Mouse (Mus musculus) inflammation-experienced regulatory T-cells, adult 6 months (primary cell): ENCODE data around the gene Nxf2. TPM values are rescaled to one million over a fixed set of nuclear protein-coding genes. Genes with fewer than 3 reads are reported as not detected.
"Not testable (repeated sequence)": the region's sequence is repeated elsewhere in the genome, so short reads cannot be mapped to it uniquely, and the experiment has no call there.

Source experiments
- ATAC-seq: one replicate; pipeline ENCODE4 v1.8.0; 2017
- polyA plus RNA-seq, 3 experiments: library from polyadenylated mRNA; unstranded; fragments of 100-300 nt; shearing (Covaris generic); gene quantifications; one replicate each; pipeline ENCODE4 v1.2.1; 2017

The Nxf2 gene
- polyA plus RNA-seq: under 1 TPM; 0.24 to 0.55 (median 0.49) TPM

- ATAC-seq: no peak
Observed at GRCm38 (mm10) chrX:134964546-134964945, at the start of gene Nxf2. Gene Nxf2, minus strand, starts transcription at chrX:134964754.

GRCm38 (mm10) chrX:135011381-135011780 lies 46.8 kb upstream of the Nxf2 start:
- no peak for ATAC-seq

- ATAC-seq: no peak
Observed at GRCm38 (mm10) chrX:135009471-135009815, 44.9 kb upstream of the Nxf2 start.

GRCm38 (mm10) chrX:135008720-135009470 lies 44.3 kb upstream of the Nxf2 start, which contains the start of gene Zmat1:
Gene Zmat1, minus strand, starts transcription at chrX:135009209.
- ATAC-seq: peak; percentile 98

- no peak for ATAC-seq
Observed at GRCm38 (mm10) chrX:135008021-135008420, 43.5 kb upstream of the Nxf2 start.

- peak; percentile 89 for ATAC-seq
Observed at GRCm38 (mm10) chrX:134963305-134964094, 1.1 kb downstream of the Nxf2 start.

- ATAC-seq: peak; percentile 63
Observed at GRCm38 (mm10) chrX:134930361-134930760, 34.2 kb downstream of the Nxf2 start.

GRCm38 (mm10) chrX:134929927-134930326 lies 34.6 kb downstream of the Nxf2 start:
- ATAC-seq: no peak

- peak; percentile 67 for ATAC-seq
Observed at GRCm38 (mm10) chrX:134925058-134925457, 39.5 kb downstream of the Nxf2 start.

- no peak for ATAC-seq
Observed at GRCm38 (mm10) chrX:134923675-134924424, 40.7 kb downstream of the Nxf2 start.

GRCm38 (mm10) chrX:134919220-134919619 lies 45.3 kb downstream of the Nxf2 start:
- no peak for ATAC-seq

- no peak for ATAC-seq
Observed at GRCm38 (mm10) chrX:134915745-134916144, 48.8 kb downstream of the Nxf2 start.

GRCm38 (mm10) chrX:134915315-134915714 lies 49.2 kb downstream of the Nxf2 start:
- not testable (repeated sequence) for ATAC-seq

- no peak for ATAC-seq
Observed at GRCm38 (mm10) chrX:134914851-134915250, 49.7 kb downstream of the Nxf2 start.

GRCm38 (mm10) chrX:134913234-134913936 lies 51.2 kb downstream of the Nxf2 start:
- peak; percentile 43 for ATAC-seq

GRCm38 (mm10) chrX:134912805-134913204 lies 51.7 kb downstream of the Nxf2 start:
- ATAC-seq: no peak

- no peak for ATAC-seq
Observed at GRCm38 (mm10) chrX:134910345-134910744, 54.2 kb downstream of the Nxf2 start.

Other genes with a start within 250 kb of the Nxf2 start
- 1 to 10 TPM in 2 of 3 experiments, under 1 TPM in 1; 0.54 to 4.6 (median 1.4) TPM for gene Armcx1, start 246.8 kb downstream of the Nxf2 start, polyA plus RNA-seq
- gene Armcx6, start 213.3 kb downstream of the Nxf2 start, polyA plus RNA-seq: 1 to 10 TPM in 2 of 3 experiments, under 1 TPM in 1; 0.80 to 2.5 (median 1.7) TPM
- gene Armcx3, start 208.2 kb downstream of the Nxf2 start, polyA plus RNA-seq: 10 to 100 TPM in 2 of 3 experiments, 1 to 10 TPM in 1; 9.8 to 15.9 (median 12.1) TPM
- gene Armcx2, start 155.5 kb downstream of the Nxf2 start, polyA plus RNA-seq: 10 to 100 TPM in 1 of 3 experiments, 1 to 10 TPM in 2; 2.5 to 11.0 (median 9.6) TPM
- 10 to 100 TPM in 2 of 3 experiments, 1 to 10 TPM in 1; 5.3 to 10.9 (median 10.2) TPM for gene Zmat1, start 44.5 kb upstream of the Nxf2 start, polyA plus RNA-seq
- under 1 TPM in 1 of 3 experiments, not detected in 2; 0.18 TPM for gene Gm15023, start 212.9 kb upstream of the Nxf2 start, polyA plus RNA-seq
- gene Tceal6, start 245.9 kb upstream of the Nxf2 start, polyA plus RNA-seq: not detected